Mouse (Mus musculus): ENCODE data around the gene Opn1sw.

The Opn1sw gene

DNA sequence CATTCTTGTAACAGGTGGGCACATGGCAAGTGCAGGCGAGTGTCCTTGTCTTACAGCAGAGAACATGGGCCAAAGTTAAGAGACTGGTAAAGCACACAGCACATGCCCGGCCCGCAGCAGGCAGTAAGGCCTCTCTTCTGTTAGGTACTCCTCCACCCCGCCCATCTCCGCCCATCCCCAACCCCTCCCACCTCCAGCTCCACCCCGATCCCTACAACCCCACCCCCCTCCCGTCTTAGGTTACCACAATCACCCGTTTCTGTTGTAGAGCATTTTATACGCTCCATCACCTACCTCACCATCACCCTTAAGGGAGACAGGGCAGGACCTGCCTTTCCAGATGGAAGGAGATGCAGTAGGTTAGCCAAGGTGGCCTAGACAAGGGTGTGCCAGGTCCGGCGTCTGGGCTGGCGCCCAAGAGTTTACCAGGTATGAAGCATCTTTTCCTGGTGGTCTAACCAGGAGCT, at the start of gene Opn1sw:
Opn1sw (minus strand) TSS at position 417 of the 467 bp plus-strand sequence.
- Histone ChIP-seq H3K27me3 (ENCODE audit: insufficient read depth, low read length) (peaks cover 28% of the 10 kb centered on the region), H3K9me3 (ENCODE audit: low read length) (no peaks in the 10 kb centered on the region), H3K4me1 (replicated peaks; ENCODE audit: low read depth, low read length) (peaks cover 33% of the 10 kb centered on the region), H3K4me3 (replicated peaks; ENCODE audit: low read length) (peak within 1 kb of the TSS; percentile 63), H3K36me3 (ENCODE audit: insufficient read depth, low read length) (no peaks in the 10 kb centered on the region)
- TF ChIP-seq CTCF (conservative IDR thresholded peaks at IDR 0.05; ENCODE audit: low read length) = no peak
- no peak for TF ChIP-seq NANOG (IDR thresholded peaks at IDR 0.05; ENCODE audit: borderline replicate concordance, low read length)
- no peak for TF ChIP-seq POU5F1 (IDR thresholded peaks at IDR 0.05; ENCODE audit: borderline replicate concordance, low read length)

DNA sequence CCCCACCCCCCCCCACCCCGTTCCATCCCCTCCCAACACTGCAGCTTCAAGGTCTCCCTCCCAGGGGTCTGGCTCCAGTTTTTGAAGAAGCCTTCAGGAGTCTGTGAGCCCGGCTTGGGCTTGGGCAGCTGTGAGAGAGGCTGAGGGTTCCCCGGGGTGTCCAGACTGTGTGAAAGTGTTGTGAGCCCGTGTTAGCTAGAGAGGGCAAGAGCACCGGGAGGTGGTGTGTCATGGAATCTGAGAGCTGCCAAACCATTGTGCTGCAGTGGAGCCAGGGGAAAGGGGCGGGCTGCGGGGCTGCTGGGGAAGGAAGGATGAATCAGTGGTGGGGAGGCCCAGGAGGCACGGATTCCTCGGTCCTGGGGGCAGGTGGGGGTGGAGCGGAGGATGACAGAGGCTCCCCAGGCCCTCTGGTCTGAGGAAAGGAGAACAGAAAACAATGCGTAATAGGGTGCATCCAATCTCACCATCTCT, 48.2 kb upstream of the Opn1sw start:
- no peak for TF ChIP-seq NANOG (IDR thresholded peaks at IDR 0.05; ENCODE audit: borderline replicate concordance, low read length)
- no peak for TF ChIP-seq POU5F1 (IDR thresholded peaks at IDR 0.05; ENCODE audit: borderline replicate concordance, low read length)
- no peak for TF ChIP-seq CTCF (conservative IDR thresholded peaks at IDR 0.05; ENCODE audit: low read length)
- H3K27me3 ChIP-seq (ENCODE audit: insufficient read depth, low read length) = peaks cover 58% of the 10 kb centered on the region
- no peaks in the 10 kb centered on the region for H3K36me3 ChIP-seq (ENCODE audit: insufficient read depth, low read length)
- peaks cover 55% of the 10 kb centered on the region for H3K4me1 ChIP-seq (replicated peaks; ENCODE audit: low read depth, low read length)
- peak overlapping the region; percentile 37; the same call in 1 of the 2 replicates for H3K4me3 ChIP-seq (replicated peaks; ENCODE audit: low read length)
- no peaks in the 10 kb centered on the region for H3K9me3 ChIP-seq (ENCODE audit: low read length)

DNA sequence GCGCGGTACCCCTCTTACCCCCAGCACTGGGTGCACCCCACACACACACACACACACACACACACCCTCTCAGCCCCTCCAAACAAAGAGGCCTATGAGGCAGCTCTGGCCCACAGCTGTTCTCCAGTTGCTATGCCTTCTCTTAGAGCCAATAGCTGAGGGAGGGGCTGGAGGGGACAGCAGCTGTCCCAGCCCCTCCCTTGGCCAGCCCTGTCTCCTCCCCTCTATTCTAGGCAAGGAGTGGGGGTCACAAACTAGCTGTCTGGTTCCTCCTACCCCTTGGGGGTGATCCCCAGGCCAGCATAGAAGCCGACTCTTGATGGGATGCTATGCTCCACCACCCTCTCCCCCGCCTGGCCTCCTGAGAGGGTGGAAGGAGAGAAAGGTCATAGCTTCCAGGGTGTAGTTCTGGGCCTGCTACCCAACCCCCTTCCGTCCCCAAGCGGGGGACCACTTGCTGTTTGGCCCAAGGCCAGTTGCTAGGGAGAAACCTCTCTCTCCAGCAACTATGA, 47.7 kb upstream of the Opn1sw start:
- Histone ChIP-seq H3K4me3 (replicated peaks; ENCODE audit: low read length) (peak overlapping the region; percentile 73; the same call in 1 of the 2 replicates), H3K27me3 (ENCODE audit: insufficient read depth, low read length) (peaks cover 63% of the 10 kb centered on the region), H3K4me1 (replicated peaks; ENCODE audit: low read depth, low read length) (peaks cover 53% of the 10 kb centered on the region), H3K36me3 (ENCODE audit: insufficient read depth, low read length) (no peaks in the 10 kb centered on the region), H3K9me3 (ENCODE audit: low read length) (no peaks in the 10 kb centered on the region)
- no peak for TF ChIP-seq POU5F1 (IDR thresholded peaks at IDR 0.05; ENCODE audit: borderline replicate concordance, low read length)
- TF ChIP-seq NANOG (IDR thresholded peaks at IDR 0.05; ENCODE audit: borderline replicate concordance, low read length) = no peak
- TF ChIP-seq CTCF (conservative IDR thresholded peaks at IDR 0.05; ENCODE audit: low read length) = no peak

DNA sequence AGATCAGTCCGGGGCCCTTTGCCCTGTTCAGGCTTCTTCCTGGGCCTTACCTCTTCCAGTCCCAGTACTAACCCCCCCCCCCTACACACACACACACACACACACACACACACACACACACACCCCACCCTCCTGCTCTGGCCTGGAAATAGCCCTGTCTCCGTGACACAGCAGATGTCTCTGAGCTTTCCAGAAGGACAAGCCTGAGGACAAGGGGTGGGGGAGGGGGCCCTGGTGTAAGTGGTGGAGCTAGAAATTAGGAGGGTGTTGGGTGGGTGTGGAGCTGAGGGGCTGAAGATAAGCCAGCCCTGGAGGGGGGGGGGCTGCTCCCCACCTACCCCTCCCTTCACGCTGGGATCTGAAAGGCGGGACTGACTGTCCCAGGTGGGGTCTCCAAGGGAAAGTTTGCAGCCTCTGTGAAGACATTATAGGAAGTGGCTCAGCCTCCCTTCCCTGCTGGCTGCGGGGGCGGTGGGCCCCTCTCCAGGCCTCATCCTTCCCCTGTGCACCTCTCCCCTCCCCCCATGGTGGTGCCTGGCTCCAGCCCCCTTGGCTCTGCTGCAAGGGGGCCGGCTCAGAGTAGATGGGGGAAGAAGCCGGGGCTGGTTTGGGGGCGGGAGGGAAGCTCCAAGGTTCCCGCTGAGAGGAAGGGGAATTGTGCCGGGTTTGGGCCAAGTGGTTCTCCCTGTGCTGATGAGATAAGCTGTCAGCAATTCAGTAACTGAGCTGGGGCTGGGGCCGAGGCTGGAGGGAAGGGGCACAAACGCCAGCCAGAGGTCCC, 46.8 kb upstream of the Opn1sw start:
- Histone ChIP-seq H3K4me3 (replicated peaks; ENCODE audit: low read length) (peak overlapping the region; percentile 73), H3K9me3 (ENCODE audit: low read length) (no peaks in the 10 kb centered on the region), H3K36me3 (ENCODE audit: insufficient read depth, low read length) (no peaks in the 10 kb centered on the region), H3K4me1 (replicated peaks; ENCODE audit: low read depth, low read length) (peaks cover 54% of the 10 kb centered on the region), H3K27me3 (ENCODE audit: insufficient read depth, low read length) (peaks cover 61% of the 10 kb centered on the region)
- no peak for TF ChIP-seq POU5F1 (IDR thresholded peaks at IDR 0.05; ENCODE audit: borderline replicate concordance, low read length)
- no peak for TF ChIP-seq CTCF (conservative IDR thresholded peaks at IDR 0.05; ENCODE audit: low read length)
- TF ChIP-seq NANOG (IDR thresholded peaks at IDR 0.05; ENCODE audit: borderline replicate concordance, low read length) = no peak

DNA sequence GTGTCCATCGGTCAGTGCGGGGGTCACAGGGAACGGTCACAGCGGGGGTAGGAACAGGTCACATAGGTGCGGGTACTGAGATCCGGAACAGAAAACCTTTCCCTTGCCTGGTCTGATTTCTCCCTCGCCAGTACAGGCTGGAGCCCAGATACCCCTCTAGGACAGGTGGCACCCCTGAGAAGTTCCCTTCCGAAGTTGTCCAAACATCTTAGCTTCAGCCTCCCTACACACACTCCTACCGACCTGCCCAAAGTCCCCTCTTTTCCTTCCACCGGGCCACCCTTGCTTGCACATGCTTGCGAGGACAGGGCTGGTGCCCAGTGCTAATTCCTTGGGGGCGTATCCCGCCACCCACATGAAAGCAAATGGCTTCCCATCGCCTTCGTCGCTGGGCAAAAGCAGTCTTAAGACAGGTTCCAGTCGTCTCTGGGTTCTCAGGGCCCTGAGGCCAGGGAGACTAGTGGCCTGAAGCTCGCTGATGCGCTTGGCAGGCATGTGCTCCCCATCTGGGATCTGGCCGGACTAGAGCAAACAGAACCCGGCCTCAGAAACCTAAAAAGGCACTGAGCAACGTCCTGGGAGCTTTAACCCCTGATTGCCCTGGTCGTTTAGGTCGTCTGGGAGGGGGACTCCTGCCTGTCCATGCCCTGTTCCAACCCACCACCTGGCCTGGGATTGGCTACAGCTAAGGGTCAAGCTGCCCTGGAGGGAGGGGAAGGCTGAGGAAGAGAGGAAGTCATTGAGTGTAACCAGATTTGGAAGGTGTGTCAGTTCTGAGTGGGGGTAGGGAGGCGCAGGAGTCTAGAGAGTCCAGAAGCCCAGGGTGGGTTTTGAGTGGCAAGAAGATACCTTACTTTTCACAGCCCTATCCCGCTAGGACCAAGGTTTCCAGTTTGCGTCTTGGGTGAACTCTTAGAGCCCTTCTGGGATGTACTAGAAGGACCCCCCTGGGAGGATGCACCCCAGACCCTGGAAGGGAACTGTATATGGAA, 45.8 kb upstream of the Opn1sw start:
- Histone ChIP-seq H3K9me3 (ENCODE audit: low read length) (no peaks in the 10 kb centered on the region), H3K27me3 (ENCODE audit: insufficient read depth, low read length) (peaks cover 54% of the 10 kb centered on the region), H3K4me3 (replicated peaks; ENCODE audit: low read length) (peak overlapping the region; percentile 73), H3K36me3 (ENCODE audit: insufficient read depth, low read length) (no peaks in the 10 kb centered on the region), H3K4me1 (replicated peaks; ENCODE audit: low read depth, low read length) (peaks cover 54% of the 10 kb centered on the region)
- TF ChIP-seq NANOG (IDR thresholded peaks at IDR 0.05; ENCODE audit: borderline replicate concordance, low read length) = no peak
- no peak for TF ChIP-seq CTCF (conservative IDR thresholded peaks at IDR 0.05; ENCODE audit: low read length)
- no peak for TF ChIP-seq POU5F1 (IDR thresholded peaks at IDR 0.05; ENCODE audit: borderline replicate concordance, low read length)

DNA sequence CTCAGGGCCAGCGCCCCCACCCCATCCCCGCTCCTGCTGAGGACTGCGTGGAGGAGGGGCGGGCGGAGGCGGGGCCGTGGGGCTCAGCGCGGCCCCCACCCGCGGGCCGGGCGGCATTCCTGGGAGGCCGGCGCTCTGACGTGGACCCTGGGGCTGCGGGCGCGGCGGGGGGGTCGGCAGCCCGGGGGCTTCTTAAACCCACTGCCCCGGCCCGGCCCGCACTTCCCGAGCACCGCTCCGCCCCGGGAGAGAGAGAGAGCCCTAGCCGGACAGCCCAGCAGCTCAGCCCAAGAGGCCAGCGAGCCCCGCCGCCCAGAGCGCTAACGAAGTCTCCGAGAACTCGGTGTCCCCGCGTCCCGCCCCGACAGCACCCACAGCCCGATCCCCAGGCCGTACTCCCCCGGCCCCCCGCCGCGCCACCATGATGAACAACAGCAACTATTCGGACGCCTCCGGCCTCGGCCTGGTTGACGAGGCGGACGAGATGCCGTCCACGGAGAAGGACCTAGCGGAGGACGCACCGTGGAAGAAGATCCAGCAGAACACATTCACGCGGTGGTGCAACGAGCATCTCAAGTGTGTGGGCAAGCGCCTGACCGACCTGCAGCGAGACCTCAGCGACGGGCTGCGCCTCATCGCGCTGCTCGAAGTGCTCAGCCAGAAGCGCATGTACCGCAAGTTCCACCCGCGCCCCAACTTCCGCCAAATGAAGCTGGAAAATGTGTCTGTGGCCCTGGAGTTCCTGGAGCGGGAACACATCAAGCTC, 45.0 kb upstream of the Opn1sw start, which contains the start of gene Flnc:
Flnc (plus strand) TSS at position 219 of the 766 bp plus-strand sequence.
- H3K27me3 ChIP-seq (ENCODE audit: insufficient read depth, low read length) = peaks cover 47% of the 10 kb centered on the region
- peak within 1 kb of the TSS; percentile 73 for H3K4me3 ChIP-seq (replicated peaks; ENCODE audit: low read length)
- H3K4me1 ChIP-seq (replicated peaks; ENCODE audit: low read depth, low read length) = peaks cover 54% of the 10 kb centered on the region
- TF ChIP-seq NANOG (IDR thresholded peaks at IDR 0.05; ENCODE audit: borderline replicate concordance, low read length) (no peak), CTCF (conservative IDR thresholded peaks at IDR 0.05; ENCODE audit: low read length) (no peak), POU5F1 (IDR thresholded peaks at IDR 0.05; ENCODE audit: borderline replicate concordance, low read length) (no peak)
- no peaks in the 10 kb centered on the region for H3K36me3 ChIP-seq (ENCODE audit: insufficient read depth, low read length)
- H3K9me3 ChIP-seq (ENCODE audit: low read length) = no peaks in the 10 kb centered on the region

DNA sequence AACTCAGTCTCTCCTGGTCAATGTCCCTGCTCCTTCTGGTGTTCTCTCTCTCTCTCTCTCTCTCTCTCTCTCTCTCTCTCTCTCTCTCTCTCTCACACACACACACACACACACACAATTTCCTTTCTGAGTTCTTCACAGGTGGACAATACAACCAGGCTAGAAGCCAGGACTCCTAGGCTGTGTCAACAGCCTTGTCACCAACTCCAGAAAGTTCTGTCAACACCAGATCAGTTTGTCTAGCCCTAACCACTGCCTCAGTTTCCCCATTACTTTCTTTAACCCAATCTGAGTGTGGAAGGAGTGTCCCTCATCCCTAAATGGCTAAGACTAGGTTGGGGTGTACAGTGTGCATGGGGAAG, 44.4 kb upstream of the Opn1sw start:
- TF ChIP-seq POU5F1 (IDR thresholded peaks at IDR 0.05; ENCODE audit: borderline replicate concordance, low read length) (no peak), NANOG (IDR thresholded peaks at IDR 0.05; ENCODE audit: borderline replicate concordance, low read length) (no peak), CTCF (conservative IDR thresholded peaks at IDR 0.05; ENCODE audit: low read length) (no peak)
- peaks cover 46% of the 10 kb centered on the region for H3K27me3 ChIP-seq (ENCODE audit: insufficient read depth, low read length)
- no peaks in the 10 kb centered on the region for H3K36me3 ChIP-seq (ENCODE audit: insufficient read depth, low read length)
- peaks cover 54% of the 10 kb centered on the region for H3K4me1 ChIP-seq (replicated peaks; ENCODE audit: low read depth, low read length)
- no peaks in the 10 kb centered on the region for H3K9me3 ChIP-seq (ENCODE audit: low read length)
- peak overlapping the region; percentile 73 for H3K4me3 ChIP-seq (replicated peaks; ENCODE audit: low read length)
